Mouse (Mus musculus) midbrain, embryonic 14.5 days (tissue): ENCODE measurements around the gene Dlg2. TPM values are rescaled to one million over a fixed set of nuclear protein-coding genes. Genes with fewer than 3 reads are reported as not detected.

Experiments
- ATAC-seq: fragments of 200-750 bp; cut with Nextera tagmentation; 2 replicates; pipeline ENCODE4 v1.8.0; 2017; ENCODE audit warnings: moderate number of reproducible peaks, moderate library complexity; ENCODE audit not compliant: low FRiP score, low TSS enrichment
- DNase-seq: peaks from one replicate; pipeline ENCODE4 v3.0.0-alpha.2; 2015
- H3K27ac ChIP-seq: fragments of 300-500 bp; sonication (generic); replicated peaks from 2 replicates; pipeline ENCODE4 v1.5.1; 2014; ENCODE audit warnings: mild to moderate bottlenecking, low read depth, low read length, moderate library complexity
- H3K27me3 ChIP-seq: fragments of 300-500 bp; sonication (generic); 2 replicates; pipeline ENCODE4 v1.6.1; 2014; ENCODE audit warnings: low read length, control low read depth, mixed read lengths; ENCODE audit not compliant: control insufficient read depth, insufficient read depth
- H3K36me3 ChIP-seq: fragments of 300-500 bp; sonication (generic); 2 replicates; pipeline ENCODE4 v1.6.1; 2014; ENCODE audit warnings: low read length, control low read depth; ENCODE audit not compliant: control insufficient read depth, insufficient read depth
- H3K4me1 ChIP-seq: fragments of 300-500 bp; sonication (generic); 2 replicates; pipeline ENCODE4 v1.6.1; 2014; ENCODE audit warnings: mild to moderate bottlenecking, antibody characterized with exemption, low read length, control low read depth; ENCODE audit not compliant: control insufficient read depth, insufficient read depth
- H3K4me2 ChIP-seq: fragments of 300-500 bp; sonication (generic); 2 replicates; pipeline ENCODE4 v1.6.1; 2014; ENCODE audit warnings: mild to moderate bottlenecking, low read length, moderate library complexity
- H3K4me3 ChIP-seq: fragments of 300-500 bp; sonication (generic); replicated peaks from 2 replicates; pipeline ENCODE4 v1.5.1; 2014; ENCODE audit warnings: low read depth, low read length
- H3K9ac ChIP-seq: fragments of 300-500 bp; sonication (generic); replicated peaks from 2 replicates; pipeline ENCODE4 v1.6.1; 2014; ENCODE audit warnings: mild to moderate bottlenecking, low read length, moderate library complexity
- H3K9me3 ChIP-seq: fragments of 300-500 bp; sonication (generic); 2 replicates; pipeline ENCODE4 v1.6.1; 2016; ENCODE audit warnings: low read length, control low read depth, mixed read lengths; ENCODE audit not compliant: control insufficient read depth
- WGBS: fragments of 180-500 bp; shearing (Covaris S2); extraction: QIAGEN DNeasy Blood & Tissue Kit; methylation state at CpG from one replicate; pipeline ENCODE4 v1.1.7; 2014; 5-methylcytosine and 5-hydroxymethylcytosine counted together
- polyA plus RNA-seq: library from polyadenylated mRNA; unstranded; fragments of >200 nt; fragmentation: Nextera tagmentation; extraction: Ambion mirVana; gene quantifications from 2 replicates; pipeline ENCODE4 v1.2.1, GENCODE M21; 2014

The Dlg2 gene
- polyA plus RNA-seq, 1 experiment from 2014 or later = 19.3 TPM

GRCm38 (mm10) chr7:91154096-91154495, 677.6 kb downstream of the Dlg2 start:
- Histone ChIP-seq H3K9me3 (no peaks in the 10 kb centered on the region), H3K9ac (no peak overlapping the region), H3K4me1 (no peaks in the 10 kb centered on the region), H3K4me2 (no peak overlapping the region), H3K27me3 (no peaks in the 10 kb centered on the region), H3K4me3 (no peak overlapping the region), H3K27ac (no peak overlapping the region), H3K36me3 (no peaks in the 10 kb centered on the region)
- ATAC-seq (no peak), DNase-seq (no peak)
- WGBS = 76% methylated on average over 1 of the region's 1 CpGs

GRCm38 (mm10) chr7:91159144-91159543, 682.7 kb downstream of the Dlg2 start:
- no peaks in the 10 kb centered on the region for H3K9me3 ChIP-seq
- H3K4me1 ChIP-seq = no peaks in the 10 kb centered on the region
- DNase-seq = peak; percentile 49
- H3K36me3 ChIP-seq = no peaks in the 10 kb centered on the region
- H3K27ac ChIP-seq = 0 out of 2 replicates have a peak overlapping the region, but pooled peaks have one; percentile 27
- H3K4me3 ChIP-seq = no peak overlapping the region
- no peak for ATAC-seq
- H3K9ac ChIP-seq = no peak overlapping the region
- no peak overlapping the region for H3K4me2 ChIP-seq
- no peaks in the 10 kb centered on the region for H3K27me3 ChIP-seq
- WGBS = 54% methylated on average over 5 of the region's 5 CpGs

- Histone ChIP-seq H3K27me3 (no peaks in the 10 kb centered on the region), H3K4me1 (no peaks in the 10 kb centered on the region), H3K36me3 (no peaks in the 10 kb centered on the region), H3K4me3 (no peak overlapping the region), H3K27ac (no peak overlapping the region), H3K9me3 (no peaks in the 10 kb centered on the region), H3K9ac (no peak overlapping the region), H3K4me2 (no peak overlapping the region)
- no peak; the same call in 1 of the 2 replicates for ATAC-seq
- 53% methylated on average over 2 of the region's 2 CpGs for WGBS
- DNase-seq = peak; percentile 25
Observed at GRCm38 (mm10) chr7:91161643-91162175, 685.2 kb downstream of the Dlg2 start.

GRCm38 (mm10) chr7:91173560-91173959, 697.1 kb downstream of the Dlg2 start:
- no peak for ATAC-seq
- Histone ChIP-seq H3K36me3 (no peaks in the 10 kb centered on the region), H3K27me3 (no peaks in the 10 kb centered on the region), H3K4me2 (no peak overlapping the region), H3K9me3 (no peaks in the 10 kb centered on the region), H3K9ac (no peak overlapping the region), H3K27ac (no peak overlapping the region), H3K4me3 (no peak overlapping the region), H3K4me1 (no peaks in the 10 kb centered on the region)
- 84% methylated on average over 2 of the region's 2 CpGs for WGBS
- no peak for DNase-seq

GRCm38 (mm10) chr7:91188211-91188610, 711.7 kb downstream of the Dlg2 start:
- peak; percentile 17 for DNase-seq
- no peak for ATAC-seq
- Histone ChIP-seq H3K4me2 (no peak overlapping the region), H3K36me3 (no peaks in the 10 kb centered on the region), H3K27me3 (no peaks in the 10 kb centered on the region), H3K9me3 (no peaks in the 10 kb centered on the region), H3K27ac (no peak overlapping the region), H3K9ac (no peak overlapping the region), H3K4me3 (no peak overlapping the region), H3K4me1 (no peaks in the 10 kb centered on the region)
- WGBS = 90% methylated on average over 2 of the region's 2 CpGs

GRCm38 (mm10) chr7:91199372-91199771, 722.9 kb downstream of the Dlg2 start:
- Histone ChIP-seq H3K4me3 (no peak overlapping the region), H3K27me3 (no peaks in the 10 kb centered on the region), H3K4me1 (no peaks in the 10 kb centered on the region), H3K4me2 (no peak overlapping the region), H3K9ac (no peak overlapping the region), H3K9me3 (no peaks in the 10 kb centered on the region), H3K36me3 (no peaks in the 10 kb centered on the region), H3K27ac (no peak overlapping the region)
- 90% methylated on average over 1 of the region's 1 CpGs for WGBS
- ATAC-seq (no peak), DNase-seq (no peak)

- DNase-seq = peak; percentile 50
- Histone ChIP-seq H3K9ac (no peak overlapping the region), H3K27ac (no peak overlapping the region), H3K9me3 (no peaks in the 10 kb centered on the region), H3K4me3 (no peak overlapping the region), H3K36me3 (no peaks in the 10 kb centered on the region), H3K27me3 (no peaks in the 10 kb centered on the region), H3K4me1 (peaks cover 4% of the 10 kb centered on the region; the same call in 1 of the 2 replicates), H3K4me2 (no peak overlapping the region)
- peak; percentile 64; the same call in 1 of the 2 replicates for ATAC-seq
- 49% methylated on average over 5 of the region's 5 CpGs for WGBS
Observed at GRCm38 (mm10) chr7:91208083-91208852, 731.8 kb downstream of the Dlg2 start.

- Histone ChIP-seq H3K9ac (no peak overlapping the region), H3K4me3 (no peak overlapping the region), H3K27ac (no peak overlapping the region), H3K36me3 (no peaks in the 10 kb centered on the region), H3K27me3 (no peaks in the 10 kb centered on the region), H3K9me3 (no peaks in the 10 kb centered on the region), H3K4me2 (no peak overlapping the region), H3K4me1 (peaks cover 4% of the 10 kb centered on the region; the same call in 1 of the 2 replicates)
- 80% methylated on average over 6 of the region's 6 CpGs for WGBS
- DNase-seq = no peak
- no peak for ATAC-seq
Observed at GRCm38 (mm10) chr7:91208973-91209372, 732.5 kb downstream of the Dlg2 start.

- no peaks in the 10 kb centered on the region for H3K27me3 ChIP-seq
- H3K9ac ChIP-seq = no peak overlapping the region
- no peak overlapping the region for H3K4me2 ChIP-seq
- WGBS = 92% methylated on average over 1 of the region's 1 CpGs
- no peaks in the 10 kb centered on the region for H3K36me3 ChIP-seq
- DNase-seq = no peak
- H3K27ac ChIP-seq = no peak overlapping the region
- H3K9me3 ChIP-seq = no peaks in the 10 kb centered on the region
- peaks cover 4% of the 10 kb centered on the region; the same call in 1 of the 2 replicates for H3K4me1 ChIP-seq
- H3K4me3 ChIP-seq = no peak overlapping the region
- no peak for ATAC-seq
Observed at GRCm38 (mm10) chr7:91212236-91212635, 735.8 kb downstream of the Dlg2 start.
